Mouse (Mus musculus): ENCODE data around the gene Cyp39a1.

Gene Cyp39a1

GRCm38 (mm10) chr17:43758607-43759259, 91.5 kb downstream of the Cyp39a1 start:
- DNase-seq (ENCODE audit: low read depth, low spot score) = peak; percentile 89

GRCm38 (mm10) chr17:43784531-43784930, 117.3 kb downstream of the Cyp39a1 start:
- DNase-seq (ENCODE audit: low read depth, low spot score) = no peak

DNA sequence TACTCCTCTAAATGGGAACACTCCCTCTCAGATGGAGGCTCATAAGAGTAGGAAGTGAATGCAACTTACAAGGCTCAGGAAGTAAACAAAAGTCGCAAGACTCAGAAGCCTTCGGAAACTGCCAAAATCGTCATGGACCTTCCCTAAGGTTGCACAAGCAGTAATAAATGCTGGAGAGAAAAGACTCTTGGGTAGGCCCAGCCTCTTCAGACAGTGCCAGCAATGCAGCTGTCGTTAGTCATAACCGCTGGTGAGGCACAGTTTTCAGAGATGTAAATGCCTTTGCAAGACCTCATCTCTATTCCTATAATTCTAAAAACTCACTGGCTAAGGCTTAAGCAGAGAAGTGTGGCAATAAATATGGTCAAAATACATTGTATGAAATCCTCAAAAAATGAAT, 121.0 kb downstream of the Cyp39a1 start:
- DNase-seq (ENCODE audit: low read depth, low spot score) = no peak

DNA sequence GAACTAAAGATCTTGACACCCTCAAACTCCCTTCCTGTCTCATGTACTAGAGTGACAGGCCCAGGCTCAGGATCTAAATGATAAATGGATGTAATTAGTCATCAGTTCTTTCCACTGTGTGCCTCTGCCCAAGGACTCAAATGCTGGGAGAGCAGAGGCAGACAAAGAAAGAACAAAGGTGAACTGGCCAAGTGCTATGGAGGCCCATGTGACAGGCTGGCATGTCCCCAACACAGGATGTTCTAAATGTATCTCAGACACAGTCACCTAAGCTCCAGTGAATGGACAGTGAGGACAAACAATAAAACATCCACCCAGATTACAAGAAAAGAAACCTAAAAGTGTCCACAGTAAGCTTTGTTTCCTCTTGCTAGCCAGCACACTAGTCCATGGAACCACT, 122.2 kb downstream of the Cyp39a1 start:
- DNase-seq (ENCODE audit: low read depth, low spot score) = no peak

GRCm38 (mm10) chr17:43791751-43792150, 124.5 kb downstream of the Cyp39a1 start:
- DNase-seq (ENCODE audit: low read depth, low spot score) = no peak

DNA sequence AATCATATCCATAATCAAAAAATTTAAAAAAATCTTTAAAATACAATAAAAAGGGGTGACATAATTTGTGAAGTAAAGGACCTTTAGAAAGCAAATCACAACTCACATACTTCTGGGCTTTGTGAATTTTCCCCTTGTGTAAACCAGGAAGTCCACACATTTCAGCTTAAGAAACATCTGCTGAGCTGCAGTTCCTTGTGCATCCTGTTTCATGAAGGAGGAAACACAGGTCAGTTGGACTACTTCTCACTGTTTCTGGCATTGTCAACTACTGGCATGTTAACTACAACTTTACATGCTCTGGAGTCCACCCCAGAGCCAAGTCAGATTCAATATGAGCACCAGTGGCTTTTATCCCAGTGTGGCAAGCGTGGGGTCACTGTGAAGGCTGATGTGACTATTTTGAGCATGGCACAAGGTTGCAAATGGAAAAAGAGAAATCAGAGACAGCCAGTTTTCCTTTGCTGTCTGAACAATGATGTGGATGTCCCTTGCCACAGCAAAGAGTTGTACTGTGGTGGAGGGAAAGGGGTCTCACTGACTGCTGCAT, 127.6 kb downstream of the Cyp39a1 start:
- DNase-seq (ENCODE audit: low read depth, low spot score) = no peak

Data from ZHBTc4 (cell line).